Mouse (Mus musculus) lung, postnatal 14 days (tissue): Measurements from ENCODE around the gene Nhs.

ENCODE experiments used
- DNase-seq: peaks from one replicate; pipeline ENCODE4 v3.0.0; 2021

The Nhs gene

GRCm38 (mm10) chrX:161925973-161926682 lies 233.4 kb downstream of the Nhs start:
- no peak for DNase-seq

DNA sequence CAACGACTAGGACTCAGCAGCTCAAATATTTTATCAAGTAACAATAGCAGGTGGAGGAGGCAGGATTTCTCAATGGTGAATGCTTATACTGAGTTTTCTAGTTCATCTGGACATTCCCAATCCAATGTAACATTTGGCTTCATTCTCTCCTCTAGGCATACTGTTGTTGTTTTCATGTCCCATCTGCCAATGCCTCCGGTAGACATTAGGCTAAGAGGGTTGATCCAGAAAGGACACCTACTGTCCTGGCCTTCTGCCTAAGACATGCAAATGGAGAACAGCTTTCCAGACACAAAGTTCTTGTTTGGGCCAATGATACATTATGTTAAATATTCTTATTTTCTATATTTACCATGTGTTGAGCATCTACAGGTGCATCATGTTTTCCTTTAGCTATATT lies 236.9 kb downstream of the Nhs start:
- no peak for DNase-seq

GRCm38 (mm10) chrX:161921581-161921980 lies 237.9 kb downstream of the Nhs start:
- no peak for DNase-seq

- no peak for DNase-seq
These were observed 249.6 kb downstream of the Nhs start for GRCm38 (mm10) chrX:161909963-161910362.

DNA sequence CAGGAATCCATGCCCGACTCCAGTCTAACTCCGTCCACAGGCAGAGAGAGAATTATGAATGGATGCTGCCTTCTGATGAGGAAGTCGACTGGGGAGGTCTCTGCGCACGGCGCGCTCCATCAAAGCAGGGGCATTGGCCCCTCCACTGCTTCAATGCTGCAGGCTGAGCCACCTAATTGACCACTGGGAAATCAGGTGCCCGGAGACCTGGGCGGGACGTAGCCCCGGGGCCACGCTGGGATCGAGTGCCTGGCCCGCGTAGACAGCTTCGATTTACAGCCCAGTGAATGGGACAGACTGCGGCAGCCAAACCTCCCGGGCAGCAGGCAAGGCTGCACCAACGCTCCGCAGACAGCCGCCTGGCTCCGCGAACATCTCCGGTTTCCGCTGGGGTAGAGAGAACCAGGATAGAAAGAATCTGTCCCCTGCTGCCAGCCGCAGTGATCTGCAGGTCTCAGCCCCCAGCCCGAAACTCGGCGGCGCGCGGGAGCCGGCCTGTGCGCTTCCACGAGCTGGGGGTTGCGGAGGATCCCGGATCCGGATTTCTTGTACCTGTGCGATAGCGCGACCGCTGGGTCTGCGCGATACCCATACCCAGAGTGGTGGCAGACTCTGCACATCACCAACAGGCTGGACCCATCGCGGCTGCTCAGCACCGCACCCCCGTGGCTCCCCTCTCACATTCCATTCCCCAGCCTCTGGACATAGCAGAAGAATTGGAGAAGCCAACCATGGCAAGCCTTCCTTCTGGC lies 250.7 kb downstream of the Nhs start:
- no peak for DNase-seq

- no peak for DNase-seq
These were observed 251.6 kb downstream of the Nhs start for GRCm38 (mm10) chrX:161907595-161908592.

DNA sequence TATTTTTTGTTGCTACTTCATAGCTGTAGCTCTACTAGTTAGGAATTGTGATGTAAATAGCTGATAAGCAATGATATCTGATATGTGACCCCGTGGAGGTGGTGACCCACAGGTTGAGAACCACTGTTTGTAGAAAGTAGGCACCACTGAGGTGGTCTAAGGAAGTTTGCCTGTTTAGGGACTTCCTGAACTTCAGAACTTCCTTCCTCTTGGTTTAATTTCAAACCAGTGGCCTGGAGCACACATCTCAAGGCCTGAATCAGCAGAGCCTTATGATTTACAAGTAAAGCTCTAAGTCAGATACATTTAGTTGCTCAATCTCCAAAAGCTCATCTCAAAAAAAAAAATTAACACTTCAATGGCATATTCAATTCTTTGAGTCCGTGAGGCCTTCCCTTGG lies 265.1 kb downstream of the Nhs start:
- DNase-seq: no peak

DNA sequence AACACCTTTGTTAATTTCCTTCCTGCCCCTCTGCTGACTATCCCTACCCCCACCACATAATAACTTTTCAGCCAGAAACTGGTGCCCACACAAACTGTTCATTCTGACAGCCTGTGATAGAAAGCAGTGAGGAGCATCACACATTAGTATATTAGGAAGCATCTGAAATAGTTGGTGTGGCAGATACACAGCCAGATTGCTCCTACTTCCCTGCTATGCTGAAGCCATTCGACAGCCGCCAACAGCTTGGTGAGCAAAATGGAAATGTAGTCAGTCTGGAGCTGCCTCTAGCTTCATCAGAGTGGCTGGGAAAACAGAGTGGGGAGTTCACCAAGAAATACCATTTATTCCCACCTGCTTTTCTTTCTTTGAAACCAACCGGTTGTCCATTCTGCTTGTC lies 275.9 kb downstream of the Nhs start:
- no peak for DNase-seq

DNA sequence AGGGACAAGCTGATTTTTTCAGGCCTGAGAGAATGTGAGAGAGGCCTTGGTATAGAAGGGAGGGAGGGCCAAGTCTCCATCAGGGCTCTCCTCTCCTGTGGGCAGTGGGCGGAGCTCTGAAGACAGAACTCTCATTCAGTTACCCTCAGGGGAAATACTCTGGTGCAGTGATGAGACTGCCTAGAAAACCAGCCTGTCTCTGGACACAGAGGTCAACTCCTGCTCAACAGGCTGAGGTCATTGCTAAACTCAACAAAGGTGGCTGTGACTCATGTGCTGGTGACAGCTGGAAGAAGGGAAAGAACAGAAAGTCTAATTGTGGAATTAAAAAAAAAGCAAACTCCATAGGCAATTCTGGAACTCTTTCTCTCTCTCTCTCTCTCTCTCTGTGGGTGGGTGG lies 282.4 kb downstream of the Nhs start:
- no peak for DNase-seq

- DNase-seq: peak; percentile 13
These were observed 286.0 kb downstream of the Nhs start for GRCm38 (mm10) chrX:161873511-161873910.

DNA sequence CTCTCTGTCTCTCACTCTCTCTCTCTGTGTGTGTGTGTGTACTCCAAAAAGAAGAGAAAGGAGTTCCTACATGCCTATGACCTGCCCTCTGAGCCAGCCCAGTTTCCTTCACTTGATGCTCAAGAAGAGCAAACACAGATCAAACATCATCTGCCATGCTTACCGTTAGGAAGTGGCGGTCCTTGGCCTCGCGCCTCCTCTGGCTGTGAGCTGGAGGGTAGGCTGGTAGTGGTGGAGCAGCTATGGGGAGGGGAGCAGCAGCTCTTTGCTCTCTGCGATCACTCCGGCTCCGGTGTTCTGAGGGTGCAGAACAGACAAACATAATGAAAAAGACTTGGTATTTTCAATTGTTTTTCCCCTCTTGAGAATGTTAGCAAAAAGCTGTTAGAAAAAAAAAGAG lies 288.2 kb downstream of the Nhs start:
- no peak for DNase-seq

GRCm38 (mm10) chrX:161855630-161856029 lies 303.9 kb downstream of the Nhs start:
- DNase-seq: no peak

DNA sequence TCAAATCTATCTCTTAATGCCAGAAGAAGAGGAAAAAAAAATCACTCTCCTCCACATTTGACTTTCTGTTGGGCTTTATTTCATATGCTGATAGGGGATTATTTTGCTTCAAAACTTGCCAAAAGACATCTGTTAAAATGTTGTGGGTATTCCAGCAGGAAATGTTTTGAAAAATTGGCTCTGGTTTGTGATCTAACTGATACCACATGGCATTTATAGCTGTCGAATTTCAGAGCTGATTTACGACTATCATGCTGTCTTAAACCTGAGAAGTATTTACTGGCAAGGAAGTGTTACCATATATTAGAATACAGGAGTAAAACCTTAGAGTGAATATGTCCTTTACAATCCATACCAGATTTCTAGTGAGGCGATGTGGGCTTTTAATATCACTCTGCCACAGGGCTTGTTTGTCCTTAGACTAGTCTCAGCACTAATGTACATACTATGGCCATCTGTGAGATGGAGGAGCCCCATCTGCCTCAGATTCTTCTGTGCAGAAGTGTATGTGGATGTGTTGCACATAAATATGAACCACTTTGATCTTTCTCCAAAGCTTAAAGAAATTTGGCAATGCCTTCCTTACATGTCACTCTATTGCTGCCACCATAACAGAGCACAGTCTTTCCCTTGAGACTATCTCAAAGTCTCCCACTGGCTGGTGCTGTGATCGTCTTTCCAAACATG lies 305.8 kb downstream of the Nhs start:
- no peak for DNase-seq

DNA sequence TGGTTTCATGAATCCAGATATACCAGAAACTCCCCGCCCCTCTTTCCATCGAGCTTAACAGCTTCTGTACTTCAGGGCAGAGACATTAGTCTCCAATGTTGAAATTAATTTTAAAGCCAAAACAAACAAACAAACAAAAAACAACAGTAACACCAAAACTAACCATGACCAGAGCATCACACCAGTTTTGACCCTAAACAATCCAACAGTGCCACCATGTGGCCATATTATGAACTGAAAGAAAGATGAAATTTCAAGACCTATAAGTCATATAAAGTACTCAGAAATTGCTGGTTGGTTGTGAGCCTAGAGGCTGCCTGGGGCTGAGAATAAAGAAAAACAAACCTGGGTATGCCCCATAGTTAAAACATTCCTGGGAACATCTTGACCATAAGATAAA lies 333.3 kb downstream of the Nhs start:
- peak; percentile 6 for DNase-seq

GRCm38 (mm10) chrX:161790182-161790581 lies 369.3 kb downstream of the Nhs start:
- DNase-seq: peak; percentile 2
